Comparison of ENCODE assay signal across 18 mouse cellular contexts in genomic region chr2:159731305-159731704, GRCm38 (mm10).
"Had no signal": no experiment of that assay in that cellular context is flagged by ENCODE, and none has a peak within 500 bp of the region (broad histone marks: within the 10 kb centered on the region; RNA-seq: fewer than 3 reads in every experiment).

No protein-coding gene starts in this region.

- H3K4me3 ChIP-seq: lung, embryonic 15.5 days; midbrain, embryonic 10.5 days; midbrain, embryonic 12.5 days; myocyte; neural tube, embryonic 13.5 days; neural tube, embryonic 15.5 days; stomach, embryonic 15.5 days had no signal

- H3K9ac ChIP-seq: liver, embryonic 14.5 days; lung, embryonic 15.5 days; midbrain, embryonic 12.5 days; neural tube, embryonic 13.5 days; neural tube, embryonic 15.5 days; stomach, embryonic 15.5 days had no signal

- H3K27ac ChIP-seq: liver, embryonic 14.5 days; midbrain, embryonic 10.5 days; midbrain, embryonic 12.5 days; neural tube, embryonic 13.5 days; neural tube, embryonic 15.5 days; stomach, postnatal 0 days had no signal

- DNase-seq: lung, adult 2 months; lung, postnatal 14 days; lung, postnatal 4 days; midbrain, embryonic 14.5 days; right cerebral cortex, postnatal 14 days; thymus, adult 2 months; thymus, postnatal 25 days; thymus, postnatal 4 days had no signal

- ATAC-seq: midbrain, embryonic 16.5 days had no signal

- H3K36me3 ChIP-seq: lung, embryonic 15.5 days; midbrain, embryonic 10.5 days; midbrain, embryonic 12.5 days; neural tube, embryonic 13.5 days; neural tube, embryonic 15.5 days; stomach, embryonic 15.5 days had no signal

- H3K4me1 ChIP-seq: midbrain, embryonic 10.5 days; midbrain, embryonic 12.5 days had no signal

- H3K4me2 ChIP-seq: lung, embryonic 15.5 days; midbrain, embryonic 12.5 days; neural tube, embryonic 13.5 days; neural tube, embryonic 15.5 days; stomach, embryonic 15.5 days had no signal

- H3K27me3 ChIP-seq: lung, embryonic 15.5 days; midbrain, embryonic 12.5 days; neural tube, embryonic 13.5 days; stomach, embryonic 15.5 days had no signal

- H3K9me3 ChIP-seq: lung, embryonic 15.5 days; midbrain, embryonic 10.5 days; midbrain, embryonic 12.5 days; neural tube, embryonic 13.5 days; neural tube, embryonic 15.5 days; stomach, embryonic 15.5 days had no signal
